Mouse (Mus musculus) brain, embryonic 14.5 days (tissue): ENCODE data around the gene Ciao2a. TPM values are rescaled to one million over a fixed set of nuclear protein-coding genes. Genes with fewer than 3 reads are reported as not detected.

ENCODE experiments used
- DNase-seq: peaks from one replicate; pipeline ENCODE4 v3.0.0-alpha.2; 2011; ENCODE audit warnings: low read depth
- CTCF ChIP-seq: fragments of 200-500 bp; IDR thresholded peaks from 2 replicates; pipeline ENCODE4 v1.5.1; 2012; ENCODE audit warnings: inconsistent platforms, mild to moderate bottlenecking, moderate library complexity, borderline replicate concordance; ENCODE audit not compliant: insufficient read depth, insufficient read length; ENCODE audit errors: extremely low read depth
- POLR2A ChIP-seq: fragments of 200-500 bp; IDR thresholded peaks from 2 replicates; pipeline ENCODE4 v1.6.1; 2012; ENCODE audit warnings: mild to moderate bottlenecking, inconsistent platforms, borderline replicate concordance; ENCODE audit not compliant: poor library complexity, insufficient read depth, insufficient read length, severe bottlenecking; ENCODE audit errors: extremely low read depth
- polyA plus RNA-seq: library from polyadenylated mRNA; depleted of rRNA; stranded (reverse); fragments of >200 nt; gene quantifications from 2 replicates; pipeline ENCODE4 v1.2.3, GENCODE M21; 2012

Ciao2a gene
- polyA plus RNA-seq, 1 experiment, result 36.3 TPM

DNA sequence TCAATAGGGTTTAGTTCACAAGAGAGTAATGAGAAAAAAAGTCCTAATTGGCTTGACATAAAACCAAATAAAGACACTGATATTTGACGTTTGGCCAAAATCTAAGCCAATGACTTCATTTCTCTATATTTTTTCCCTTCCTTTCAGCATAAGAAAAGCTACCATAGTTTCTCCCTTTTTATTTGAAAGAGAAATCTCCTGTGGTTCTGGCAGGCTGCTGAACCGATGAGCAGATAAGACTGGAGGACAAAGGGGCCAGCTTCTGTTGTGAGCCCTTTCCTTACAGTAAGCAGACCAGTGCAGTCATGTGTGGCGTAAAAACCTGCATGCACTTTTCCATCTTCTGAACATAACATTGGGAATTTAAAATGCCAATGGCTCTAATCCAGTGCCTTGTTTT lies 5.5 kb upstream of the Ciao2a start:
- peak; percentile 28 for DNase-seq
- TF ChIP-seq POLR2A, result no peak
- no peak for TF ChIP-seq CTCF

GRCm38 (mm10) chr9:66121421-66121820 lies 5.0 kb upstream of the Ciao2a start:
- DNase-seq, result peak; percentile 56
- TF ChIP-seq CTCF (no peak), POLR2A (no peak)

DNA sequence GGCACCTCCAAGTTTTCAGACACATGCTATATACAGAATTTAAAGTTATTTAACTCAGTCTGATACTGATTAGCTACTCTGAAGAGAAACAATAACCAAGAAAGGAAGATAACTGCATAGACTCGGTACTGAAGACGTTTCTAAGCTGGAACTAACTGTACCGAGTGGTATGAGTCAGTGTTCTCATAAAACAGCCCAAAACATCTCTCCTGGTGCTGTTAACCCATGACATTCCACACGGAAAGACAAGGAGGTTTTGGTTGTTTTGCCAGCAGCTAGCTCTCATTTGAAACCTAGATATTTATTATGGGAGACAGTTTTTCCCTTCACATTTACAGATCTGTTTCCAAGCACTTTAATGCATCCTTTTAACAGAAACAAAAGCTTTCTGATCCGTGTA lies 2.8 kb upstream of the Ciao2a start:
- DNase-seq, result no peak
- TF ChIP-seq CTCF (no peak), POLR2A (no peak)

DNA sequence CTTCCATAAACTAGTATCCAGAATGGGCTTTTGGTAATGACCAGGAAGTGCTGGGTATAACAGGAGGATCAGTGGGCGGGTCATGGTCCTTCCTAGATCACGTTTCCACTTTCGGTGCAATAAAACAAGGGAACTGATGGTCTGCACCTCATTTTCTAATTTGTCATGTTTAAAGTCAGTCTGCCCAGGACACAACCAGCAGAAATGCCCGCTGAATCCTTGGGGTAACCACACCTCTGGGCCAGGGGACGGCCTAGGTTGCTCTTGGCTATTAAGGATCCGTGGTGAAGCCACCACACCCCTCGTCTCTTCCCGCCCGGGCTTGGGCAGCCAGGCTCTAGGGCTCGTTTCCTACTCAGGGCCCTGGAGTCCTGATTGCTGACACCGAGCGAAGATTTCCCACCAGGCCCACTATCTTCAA lies 2.3 kb upstream of the Ciao2a start:
- TF ChIP-seq CTCF (no peak), POLR2A (no peak)
- no peak for DNase-seq

DNA sequence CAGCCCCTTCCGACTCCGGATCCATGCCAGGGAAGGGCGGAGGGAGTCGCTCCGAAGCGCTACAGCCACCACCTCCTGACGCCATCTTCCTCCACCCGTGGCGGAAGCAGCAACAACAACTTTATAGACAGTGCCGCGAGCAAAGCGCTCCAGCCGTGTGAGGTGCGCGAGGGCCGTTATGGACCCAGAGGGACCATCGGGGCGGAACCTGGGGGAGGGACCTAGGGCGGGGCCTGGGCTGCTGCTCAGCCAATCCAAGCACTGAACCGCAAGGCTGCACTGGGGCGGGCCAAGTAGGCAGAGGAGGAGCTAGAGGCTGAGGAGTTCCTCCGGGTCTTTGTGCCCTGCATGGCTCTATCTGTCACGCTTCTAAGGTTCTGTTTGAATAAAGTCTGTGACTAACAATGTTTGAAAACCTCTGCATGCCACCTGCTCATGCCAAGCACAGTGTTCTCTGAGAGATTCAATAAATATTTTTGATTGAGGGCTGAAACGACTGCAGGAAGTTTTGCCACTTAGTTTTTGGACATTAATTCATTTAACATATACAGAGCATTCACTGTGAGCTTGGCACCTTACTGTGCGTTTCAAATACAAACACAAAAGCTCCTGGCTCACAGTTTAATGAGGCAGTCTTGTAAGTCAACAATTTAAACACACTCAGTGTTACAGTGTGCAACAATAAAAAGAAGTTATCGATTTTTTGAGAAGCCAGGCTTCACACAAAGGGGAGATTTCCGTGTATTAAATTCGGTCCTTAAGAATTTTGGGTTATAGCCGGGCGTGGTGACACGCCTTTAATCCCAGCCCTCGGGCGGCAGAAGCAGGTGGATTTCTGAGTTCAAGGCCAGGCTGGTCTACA lies 1.5 kb upstream of the Ciao2a start:
- TF ChIP-seq POLR2A (peak; percentile 63; the same call in 1 of the 2 replicates), CTCF (no peak)
- peak; percentile 99 for DNase-seq

DNA sequence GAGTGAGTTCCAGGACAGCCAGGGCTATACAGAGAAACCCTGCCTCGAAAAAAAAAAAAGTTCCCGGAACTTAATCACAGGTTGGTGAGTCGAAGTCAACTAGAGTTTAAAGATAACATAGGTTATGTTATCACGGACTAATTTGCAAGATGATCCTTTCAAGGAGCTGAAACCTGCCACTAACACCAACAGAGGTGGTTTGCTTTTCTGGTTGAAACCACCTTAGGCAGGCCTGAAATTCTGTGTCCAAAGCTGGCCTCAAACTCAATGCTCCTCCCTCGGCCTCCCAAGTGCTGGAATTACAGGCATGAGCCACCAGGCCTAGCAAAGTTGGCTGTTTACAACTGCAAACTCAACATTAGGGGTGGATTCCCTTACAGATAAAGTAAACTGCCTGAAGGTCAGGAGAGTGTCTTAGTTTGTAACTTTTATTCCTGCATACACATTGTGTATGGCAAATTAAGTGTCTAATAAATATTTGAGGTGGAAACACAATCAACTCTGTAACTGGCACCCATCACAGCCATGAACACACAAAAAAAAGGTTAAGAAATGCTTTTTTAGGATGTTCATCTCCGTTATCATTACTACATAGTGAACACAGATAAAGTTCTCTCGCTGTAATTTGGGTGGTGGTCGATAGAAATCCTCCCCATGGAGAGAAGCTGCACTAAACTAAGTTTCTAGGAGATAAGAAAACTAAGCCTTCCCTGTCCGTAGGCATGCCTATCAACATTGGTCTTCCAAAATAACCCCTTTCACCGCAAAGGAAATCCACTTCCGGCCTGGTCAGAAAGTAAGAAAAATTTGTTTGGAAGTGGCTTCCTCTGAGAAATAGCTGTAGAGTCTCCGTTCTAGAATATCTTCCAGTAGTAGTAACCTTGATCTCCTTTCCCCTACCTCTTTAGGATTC lies 612 bp upstream of the Ciao2a start:
- TF ChIP-seq POLR2A (no peak), CTCF (no peak)
- DNase-seq, result peak; percentile 14

DNA sequence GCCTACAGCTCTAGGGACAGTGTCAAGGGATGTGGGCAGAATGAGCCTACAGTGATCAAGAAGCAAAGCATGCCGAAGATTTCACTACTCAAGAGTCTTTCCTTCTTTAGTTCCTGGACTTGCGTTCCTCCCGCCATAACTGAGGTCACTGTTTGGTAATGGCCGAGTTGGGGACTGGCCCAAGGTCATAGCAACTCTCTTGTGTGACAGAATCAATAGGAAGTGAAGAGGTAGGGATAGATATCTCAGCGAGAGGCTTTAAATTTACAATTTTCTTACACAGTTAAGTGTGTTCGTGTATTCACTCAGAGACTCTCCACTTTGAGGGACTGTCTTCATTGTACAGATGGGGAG lies 759 bp downstream of the Ciao2a start:
- no peak for DNase-seq
- TF ChIP-seq CTCF, result no peak
- no peak for TF ChIP-seq POLR2A

DNA sequence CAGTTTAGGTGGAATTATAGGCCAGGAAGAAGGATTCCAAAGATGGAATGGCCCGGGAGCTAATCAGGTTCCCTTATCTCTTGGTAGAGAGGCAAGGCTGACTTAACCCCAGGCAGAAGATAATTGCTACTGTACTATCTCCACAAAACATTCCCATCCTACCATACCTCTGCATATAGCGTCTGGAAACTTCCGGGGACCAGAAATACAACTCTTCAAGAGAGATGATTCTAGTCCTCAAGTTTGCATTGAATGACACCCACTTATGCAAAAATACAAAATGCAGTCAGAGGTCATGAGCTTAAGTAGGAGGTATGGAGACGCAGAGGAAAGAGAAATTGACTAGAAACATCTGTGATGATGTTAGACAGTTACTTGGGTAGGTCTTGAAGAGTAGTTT lies 1.5 kb downstream of the Ciao2a start:
- DNase-seq, result no peak
- TF ChIP-seq POLR2A (no peak), CTCF (no peak)

DNA sequence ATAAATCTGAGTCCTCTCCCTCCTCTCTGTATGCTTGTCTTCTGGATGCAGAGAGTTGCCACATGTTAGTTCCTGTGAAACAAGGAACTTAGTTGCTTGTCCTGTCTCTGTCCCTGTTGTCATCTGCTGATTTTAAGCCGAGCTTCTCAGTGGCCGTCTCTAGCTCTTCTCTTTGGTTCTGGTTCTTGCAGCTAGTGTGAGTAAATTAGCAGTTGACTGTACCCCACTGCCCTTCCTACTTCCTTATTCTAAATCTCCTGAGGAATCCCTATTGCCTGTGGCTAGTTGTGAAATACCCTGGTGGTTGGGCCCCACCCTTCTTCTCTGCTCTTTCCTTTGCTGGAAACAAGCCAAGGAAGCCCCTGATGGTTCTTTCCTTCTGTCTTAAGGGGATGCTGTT lies 5.1 kb downstream of the Ciao2a start:
- TF ChIP-seq POLR2A (no peak), CTCF (no peak)
- DNase-seq, result no peak

DNA sequence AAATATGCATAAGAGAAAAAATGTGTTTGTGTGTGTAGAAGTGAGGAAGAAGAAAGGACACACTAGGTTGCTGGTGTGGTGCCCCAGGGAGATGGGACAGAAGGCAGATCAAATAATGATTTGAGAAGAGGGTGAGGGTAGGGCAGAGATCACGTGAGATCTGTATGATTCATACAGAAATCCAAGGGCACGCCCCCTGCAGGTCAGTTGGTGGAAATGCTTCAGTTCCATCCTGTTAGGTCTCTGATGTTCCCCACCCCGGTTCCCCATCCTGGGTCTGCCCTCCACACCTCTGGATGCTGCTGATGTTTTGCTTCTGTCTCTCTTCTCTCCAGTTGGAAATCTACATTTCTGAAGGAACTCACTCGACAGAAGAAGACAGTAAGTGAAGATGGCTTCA lies 9.6 kb downstream of the Ciao2a start:
- no peak for TF ChIP-seq POLR2A
- peak; percentile 50; the same call in 1 of the 2 replicates for TF ChIP-seq CTCF
- no peak for DNase-seq

GRCm38 (mm10) chr9:66138193-66138592 lies 11.8 kb downstream of the Ciao2a start:
- DNase-seq, result no peak
- no peak for TF ChIP-seq POLR2A
- TF ChIP-seq CTCF, result no peak

- no peak for DNase-seq
- TF ChIP-seq CTCF, result no peak
- TF ChIP-seq POLR2A, result no peak
Observed at GRCm38 (mm10) chr9:66142265-66142664, 15.9 kb downstream of the Ciao2a start.

- DNase-seq, result peak; percentile 91
- TF ChIP-seq CTCF (peak; percentile 78; the same call in 1 of the 2 replicates), POLR2A (no peak)
Observed at GRCm38 (mm10) chr9:66144248-66144647, 17.8 kb downstream of the Ciao2a start.

- no peak for DNase-seq
- TF ChIP-seq CTCF (no peak), POLR2A (no peak)
Observed at GRCm38 (mm10) chr9:66146141-66146540, 19.7 kb downstream of the Ciao2a start.

DNA sequence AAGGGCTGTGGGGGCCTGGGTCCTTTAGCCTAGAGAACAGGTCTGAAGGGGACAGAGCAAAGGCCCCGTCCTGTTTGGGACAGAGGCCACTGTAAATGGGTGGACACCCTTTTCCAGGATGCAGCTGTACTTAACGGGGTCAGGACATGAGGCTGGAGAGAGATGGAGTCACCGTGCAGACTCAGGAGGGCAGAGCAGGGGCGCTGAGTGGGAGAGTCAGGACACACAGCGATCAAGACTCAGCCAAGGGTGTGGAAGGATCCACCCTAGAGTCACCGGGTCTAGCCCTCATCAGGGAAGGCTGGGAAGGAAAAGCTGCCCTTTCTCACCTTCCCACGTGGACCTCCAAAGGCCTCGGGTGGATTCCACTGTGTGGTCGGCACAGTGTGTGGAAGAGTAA lies 25.6 kb downstream of the Ciao2a start:
- no peak for DNase-seq
- TF ChIP-seq POLR2A (no peak), CTCF (no peak)
